Mouse (Mus musculus) inflammation-experienced regulatory T-cells, adult 6 months (primary cell): ENCODE results near the gene Trh. TPM values are rescaled to one million over a fixed set of nuclear protein-coding genes. Genes with fewer than 3 reads are reported as not detected.

Experiments
- ATAC-seq: one replicate; pipeline ENCODE4 v1.8.0; 2017
- polyA plus RNA-seq, 3 experiments: library from polyadenylated mRNA; unstranded; fragments of 100-300 nt; shearing (Covaris generic); gene quantifications; one replicate each; pipeline ENCODE4 v1.2.1; 2017

The Trh gene
- polyA plus RNA-seq, result not detected

DNA sequence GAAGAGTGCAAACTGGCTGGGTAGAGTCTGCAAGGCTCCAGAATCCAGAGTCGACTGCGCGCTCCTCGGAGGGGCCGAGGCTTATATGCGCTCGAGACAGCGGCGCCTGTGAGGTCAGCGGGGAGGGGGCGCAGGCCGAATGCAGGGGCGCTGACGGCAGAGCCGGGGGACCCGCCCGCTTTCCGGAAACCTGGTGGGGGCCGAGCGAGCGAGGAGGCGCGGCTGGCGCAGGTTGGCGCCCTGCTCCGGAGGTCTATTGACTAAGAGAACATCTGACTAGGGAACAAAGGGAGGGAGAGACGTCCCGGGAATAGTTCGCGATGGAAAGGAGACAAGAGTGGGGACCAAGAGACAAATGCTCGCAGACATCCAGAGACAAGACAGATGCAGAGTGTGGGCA is at the start of gene Trh:
Gene Trh (minus strand): TSS at position 60 of the 400 bp plus-strand sequence.
- ATAC-seq, result no peak

DNA sequence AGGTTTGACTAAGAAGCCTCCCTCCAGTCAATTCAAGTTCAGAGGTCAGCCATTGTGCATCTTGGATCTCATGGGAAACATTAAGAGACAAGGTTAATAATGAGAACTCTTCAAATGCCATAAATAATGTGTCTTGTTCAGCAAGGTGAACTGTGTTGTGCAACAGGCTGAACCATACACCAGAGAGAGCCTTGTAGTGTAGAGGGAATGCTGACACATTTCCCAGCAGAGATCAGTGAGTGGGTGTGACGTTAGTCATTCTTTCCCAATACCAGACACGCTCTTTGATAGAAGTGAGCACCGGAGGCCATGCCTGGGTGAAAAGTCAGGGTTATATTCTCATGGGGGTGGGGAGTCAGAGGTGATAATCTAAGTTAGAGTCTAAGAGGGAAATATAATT is 46.4 kb upstream of the Trh start:
- ATAC-seq, result no peak

DNA sequence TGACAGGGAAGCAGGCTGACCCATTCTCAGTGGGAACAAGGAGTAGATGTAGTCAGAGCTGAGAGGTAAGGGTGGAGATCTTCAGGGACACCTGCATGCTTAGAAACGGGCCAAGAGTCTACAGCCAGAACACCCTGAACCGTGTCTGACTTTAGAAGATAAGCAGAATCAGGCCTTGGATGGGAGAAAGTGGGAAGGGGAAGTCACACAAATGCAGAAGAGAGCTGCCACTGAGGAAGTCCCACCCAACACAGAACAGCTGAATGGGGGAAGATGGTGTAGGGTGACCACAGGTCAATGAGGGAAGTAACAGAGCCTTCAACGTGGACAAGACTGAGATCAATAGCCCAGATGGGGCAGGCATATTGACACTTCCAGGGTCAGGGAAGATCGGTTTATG is 42.4 kb upstream of the Trh start:
- ATAC-seq, result no peak

DNA sequence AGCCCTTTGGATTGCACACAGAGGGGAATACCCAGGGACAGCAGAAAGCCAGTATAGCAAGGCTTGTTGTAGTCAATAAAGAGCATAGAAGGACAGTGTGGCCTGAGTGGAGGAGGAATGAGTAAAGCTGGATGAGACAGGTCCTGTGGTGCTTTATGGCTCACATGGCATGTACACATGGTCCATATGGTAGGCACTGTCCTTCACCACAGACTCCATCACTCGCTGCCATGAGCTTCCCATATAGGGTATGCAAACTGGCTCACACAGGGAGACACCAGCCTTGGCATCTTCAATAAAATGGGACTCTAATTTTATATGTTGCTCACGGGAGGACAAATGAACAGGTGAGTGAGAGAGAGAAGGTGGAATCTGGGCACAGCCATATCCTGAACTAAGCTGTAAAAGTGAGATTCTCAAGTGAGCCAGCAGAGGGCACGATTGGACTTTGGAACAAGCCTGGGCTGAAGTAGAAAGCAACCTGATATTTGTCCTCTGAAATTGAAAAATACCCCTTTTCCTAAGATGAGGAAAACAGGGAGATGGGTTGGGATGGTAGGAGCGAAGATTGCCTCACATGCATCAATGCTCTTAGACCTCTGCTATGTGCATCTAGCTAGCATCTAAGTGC is 41.9 kb upstream of the Trh start:
- no peak for ATAC-seq

DNA sequence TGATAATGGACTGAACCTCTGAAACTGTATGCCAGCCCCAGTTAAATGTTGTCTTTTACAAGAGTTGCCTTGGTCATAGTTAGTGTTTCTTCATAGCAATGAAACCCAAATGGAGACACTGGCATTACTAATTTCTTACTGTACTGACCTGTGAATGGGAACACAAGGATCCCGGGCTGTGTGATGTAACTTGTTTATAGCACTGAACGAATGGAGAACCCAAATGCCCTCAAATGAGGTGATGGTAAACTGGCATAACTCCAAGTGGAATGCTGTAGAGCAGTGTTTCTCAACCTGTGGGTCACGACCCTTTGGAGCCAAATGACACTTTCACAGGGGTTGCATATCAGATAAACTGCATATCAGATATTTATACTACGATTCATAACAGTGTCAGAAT is 41.1 kb upstream of the Trh start:
- no peak for ATAC-seq

DNA sequence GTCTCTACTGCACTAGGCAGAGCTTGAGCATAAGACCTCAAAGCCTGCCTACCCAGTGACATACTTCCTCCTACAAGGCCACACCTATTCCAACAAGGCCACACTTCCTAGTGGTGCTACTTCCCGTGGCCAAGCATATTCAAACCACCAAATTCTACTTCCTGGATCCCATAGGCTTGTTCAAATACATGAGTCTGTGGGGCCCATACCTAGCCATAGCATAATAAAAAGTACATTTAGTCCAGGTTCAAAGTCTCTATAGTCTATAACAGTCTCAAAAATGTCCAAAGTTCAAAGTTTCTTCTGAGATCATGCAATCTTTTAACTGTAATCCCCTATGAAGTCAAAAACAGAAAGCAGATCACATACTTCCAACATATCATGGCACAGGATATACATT is 32.7 kb upstream of the Trh start:
- no peak for ATAC-seq

DNA sequence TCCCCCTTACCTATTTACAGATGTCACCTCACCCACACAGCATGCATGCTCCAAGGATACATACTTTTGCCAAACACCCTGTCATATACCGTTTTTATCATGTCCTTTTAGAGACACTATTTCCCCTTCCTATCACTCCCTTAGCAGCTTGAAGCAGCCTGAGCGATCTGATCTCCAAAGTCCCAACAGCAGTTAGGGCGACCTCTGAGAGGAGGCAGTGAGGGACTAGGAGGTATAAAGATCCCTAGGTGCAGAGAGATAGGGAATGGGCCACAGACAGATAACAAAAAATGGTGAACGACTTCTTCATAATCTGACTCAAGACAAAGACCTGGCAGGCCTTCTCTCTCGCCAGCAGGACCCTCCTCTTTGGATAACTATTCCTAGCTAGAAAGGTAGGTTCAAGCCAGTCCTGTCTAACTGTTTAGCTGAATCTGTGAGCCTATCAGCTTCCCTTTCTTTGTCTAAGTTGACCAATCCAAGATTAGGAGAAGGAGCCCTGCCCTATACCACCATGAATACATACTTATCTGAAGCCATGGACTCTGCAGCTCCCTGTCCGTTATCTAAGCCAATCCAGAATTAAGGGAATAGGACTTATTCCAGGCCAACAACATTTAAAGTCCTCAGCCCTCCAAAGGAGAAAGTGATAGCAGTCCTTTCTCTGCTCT is 29.3 kb upstream of the Trh start:
- no peak for ATAC-seq

DNA sequence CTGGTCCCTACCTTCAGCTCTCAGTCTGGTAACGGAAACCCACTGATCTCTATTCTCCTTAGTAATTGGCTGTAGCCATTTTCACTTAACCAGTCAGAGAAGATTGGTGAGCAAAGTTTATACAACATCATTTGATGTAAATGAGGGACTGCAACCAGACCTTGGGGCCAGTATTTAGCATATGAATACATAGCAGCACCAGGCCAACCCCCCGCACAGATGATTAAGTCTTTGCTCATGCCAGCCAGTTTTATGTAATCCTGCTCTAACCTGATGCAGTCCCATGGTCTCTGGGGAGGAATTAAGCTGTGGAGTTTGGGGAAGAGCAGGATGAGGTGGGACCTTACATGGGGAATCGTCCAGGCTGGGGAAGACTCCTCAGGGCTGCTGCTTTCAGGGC is 28.2 kb upstream of the Trh start:
- no peak for ATAC-seq

DNA sequence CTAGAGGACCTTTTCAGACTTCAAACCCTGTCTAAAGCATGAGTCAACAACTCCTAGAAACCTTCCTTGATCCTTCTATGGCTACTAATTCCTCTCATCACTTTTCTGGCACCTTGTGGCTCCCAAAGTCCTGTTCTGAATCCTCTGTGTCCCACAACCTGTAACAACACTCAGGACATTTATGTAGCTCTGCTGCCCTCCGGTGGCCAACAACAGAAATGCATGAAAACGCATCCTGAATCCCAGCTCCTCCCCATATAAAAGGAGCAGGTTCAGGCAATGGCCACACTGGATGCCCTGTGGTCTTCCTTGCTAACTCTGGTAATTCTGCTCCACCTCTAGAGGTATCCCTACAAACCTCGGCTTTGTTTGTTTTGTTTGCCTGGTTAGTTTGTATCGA is 24.6 kb upstream of the Trh start:
- peak; percentile 50 for ATAC-seq

DNA sequence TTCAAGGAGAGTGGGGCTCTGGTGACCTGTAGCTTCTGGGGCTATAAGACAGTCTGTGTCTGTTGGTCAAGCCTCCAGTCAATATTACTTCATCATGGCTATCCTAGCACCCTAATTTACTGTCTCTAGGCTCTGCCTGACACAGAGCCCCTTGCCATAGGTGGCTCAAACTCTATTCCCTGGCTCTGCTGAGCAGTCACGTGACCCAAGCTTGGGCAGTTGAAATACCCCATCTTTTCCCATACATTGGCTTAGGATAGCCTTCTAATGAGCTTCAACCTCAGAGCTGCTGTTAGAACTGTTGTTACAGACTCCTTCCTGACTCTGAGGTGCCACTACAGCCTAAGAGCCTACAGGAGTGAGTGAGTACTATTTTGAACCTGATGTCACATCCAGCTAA is 23.6 kb upstream of the Trh start:
- no peak for ATAC-seq

DNA sequence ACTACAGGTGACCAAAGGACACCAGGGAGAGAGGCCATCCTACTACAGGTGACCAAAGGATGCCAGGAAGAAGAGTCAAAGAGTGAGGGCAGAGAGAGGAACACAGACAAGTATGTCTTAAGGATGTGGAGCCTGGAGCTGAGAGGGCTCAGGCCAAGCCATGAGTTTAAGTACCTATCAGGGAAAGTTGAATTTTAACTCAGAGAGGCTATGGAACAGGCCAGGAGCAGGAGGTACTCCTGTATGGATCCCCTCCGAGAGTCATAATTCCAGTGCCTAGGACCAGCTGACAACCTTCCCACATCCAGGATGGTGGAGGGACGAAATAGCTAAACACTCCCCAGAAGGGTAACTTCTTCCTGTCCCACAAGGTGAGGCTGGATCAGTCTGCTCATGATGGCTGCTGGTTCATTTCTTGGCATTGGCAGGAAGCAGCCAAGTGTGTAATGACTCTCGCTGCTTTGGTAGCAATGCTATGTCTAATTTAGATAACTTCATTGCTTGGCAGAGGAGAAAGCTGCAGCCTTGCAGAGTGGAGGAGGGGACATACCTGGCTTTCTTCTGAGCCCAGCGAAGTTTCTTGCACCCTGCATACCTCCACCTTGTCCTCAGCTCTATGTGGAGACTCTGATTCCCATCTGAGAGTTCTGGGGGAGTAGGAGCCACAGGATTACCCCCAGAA is 16.9 kb upstream of the Trh start:
- no peak for ATAC-seq

DNA sequence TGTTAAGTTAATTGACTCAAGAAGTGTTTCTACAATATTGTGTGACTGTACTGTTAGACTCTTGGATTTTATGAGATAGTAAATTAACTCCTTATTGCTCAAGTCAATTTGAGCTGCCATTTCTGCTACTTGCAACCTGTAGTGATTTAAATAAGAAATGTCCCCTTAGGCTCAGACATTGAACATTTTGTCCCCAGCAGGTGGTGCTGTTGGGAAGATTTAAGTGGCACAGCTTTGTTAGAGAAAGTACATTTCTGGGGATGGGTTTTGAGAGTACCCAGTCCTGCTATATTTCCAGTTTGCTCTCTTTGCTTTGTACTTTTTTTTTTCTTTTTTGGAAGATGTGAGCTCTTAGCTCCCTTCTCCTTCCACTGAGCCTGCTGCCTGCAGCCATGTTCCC is 10.9 kb upstream of the Trh start:
- no peak for ATAC-seq

DNA sequence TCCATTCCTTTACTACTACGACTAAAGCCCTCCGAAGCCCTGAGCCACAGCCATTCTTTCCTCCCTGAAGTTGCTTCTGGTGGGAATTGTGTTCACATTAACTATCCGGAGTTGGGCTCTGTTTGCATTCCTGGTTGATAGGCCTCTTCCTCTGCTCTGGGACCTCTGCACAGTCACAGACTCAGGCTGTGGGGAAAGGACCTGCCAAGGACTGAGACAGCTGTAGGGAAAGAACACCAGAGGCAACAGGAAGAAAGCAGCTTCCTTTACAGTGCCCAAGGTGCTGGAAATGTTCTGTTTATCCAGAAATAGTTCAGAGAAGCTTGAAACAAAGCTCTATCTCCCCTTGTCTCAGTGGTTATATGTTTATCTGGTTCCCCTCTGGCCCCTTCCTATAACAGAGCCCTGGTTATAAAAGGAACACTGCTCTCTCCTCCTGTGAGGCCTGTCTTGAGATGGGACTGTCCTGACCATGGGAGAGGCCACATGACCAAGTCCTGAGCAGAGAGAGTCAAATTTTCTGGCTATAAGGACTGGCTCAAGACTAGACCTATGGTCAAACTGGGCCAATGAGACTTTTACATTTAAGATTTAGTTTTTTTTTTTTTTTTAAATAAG is 8.9 kb upstream of the Trh start:
- no peak for ATAC-seq

DNA sequence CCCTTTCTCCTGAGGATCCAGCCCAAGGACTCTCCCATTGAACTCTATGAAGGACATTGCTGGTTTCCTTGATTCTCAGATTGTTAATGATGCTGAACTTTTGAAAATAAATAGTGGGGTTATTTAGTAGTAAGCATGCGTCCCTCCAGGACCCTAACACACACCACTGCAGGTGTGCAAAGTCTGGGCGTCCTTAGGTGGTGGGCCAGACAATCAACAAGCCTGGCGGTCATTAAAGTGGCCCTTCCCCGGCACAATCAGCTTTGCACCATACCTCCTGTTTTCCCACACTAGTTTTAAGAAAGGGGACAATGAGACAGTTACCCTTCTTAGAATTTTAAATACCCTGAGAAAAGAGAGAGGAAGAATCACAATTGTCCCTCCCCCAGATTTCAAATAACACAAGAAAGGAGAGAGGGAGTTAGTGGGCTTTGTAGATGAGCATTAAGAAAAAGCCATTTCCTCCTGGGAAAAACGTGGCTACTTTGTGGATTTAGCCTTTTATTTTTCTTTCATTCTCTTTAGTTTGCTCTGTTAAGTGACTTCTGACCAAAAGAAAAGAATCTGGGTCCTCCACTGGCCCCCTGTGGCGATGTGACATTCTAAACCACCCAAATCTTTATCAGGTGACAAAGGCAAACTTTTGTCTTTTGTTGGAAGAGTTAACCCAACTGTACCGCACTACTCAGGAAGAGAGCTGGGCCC is 2.9 kb upstream of the Trh start:
- ATAC-seq, result no peak

DNA sequence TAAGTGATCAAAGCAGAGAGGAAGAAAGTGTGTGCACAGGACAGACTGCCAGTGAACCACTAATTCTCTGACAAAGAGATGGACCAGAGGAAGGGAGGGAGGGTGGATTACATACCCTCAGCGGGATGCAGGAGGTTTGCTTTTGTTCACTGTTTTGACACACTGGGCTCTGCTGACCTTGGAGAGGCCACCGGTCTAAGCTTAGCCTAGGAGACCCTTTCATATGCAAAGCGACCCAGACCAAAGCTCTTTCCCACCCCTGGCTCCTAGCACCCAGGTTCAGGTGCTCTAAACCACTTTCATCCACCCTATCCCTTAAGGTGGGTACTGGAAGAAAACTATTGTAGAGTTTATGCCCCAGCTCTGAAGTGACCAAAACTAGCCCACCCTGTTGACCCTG is 1.9 kb upstream of the Trh start:
- no peak for ATAC-seq

DNA sequence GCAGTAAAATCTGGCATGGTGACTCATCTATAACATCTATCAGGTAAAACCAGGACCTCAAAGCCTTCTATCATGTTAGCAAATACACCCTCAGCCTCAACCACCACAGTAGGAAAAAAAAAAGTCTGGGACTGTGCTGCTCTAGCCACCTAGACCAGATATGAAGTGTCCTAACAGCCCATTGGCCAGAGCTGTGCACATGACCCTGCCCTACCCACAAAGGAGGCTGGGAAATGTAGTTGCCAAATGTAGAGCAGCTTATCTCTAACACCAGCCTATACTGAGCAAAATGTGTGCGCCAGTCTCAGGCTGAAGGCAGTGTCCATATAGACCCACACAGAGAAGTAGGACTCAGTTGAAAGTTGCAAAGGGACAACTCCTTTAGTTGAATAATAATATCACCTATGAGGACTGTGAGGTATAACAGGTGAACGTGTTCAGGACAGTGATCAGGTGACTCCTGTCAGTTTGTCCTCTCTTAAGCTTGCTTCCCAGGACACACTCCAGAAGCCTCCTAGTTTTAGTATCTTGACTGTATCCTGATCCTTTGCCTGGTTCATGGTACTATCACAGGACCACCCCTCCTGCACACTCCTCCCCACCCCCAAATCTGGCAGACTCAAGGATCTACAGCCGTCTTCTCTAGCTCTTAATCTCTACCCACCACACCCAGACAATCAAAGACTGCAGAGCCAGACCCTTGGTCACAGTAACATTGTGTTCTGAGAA is 3.1 kb downstream of the Trh start:
- peak; percentile 67 for ATAC-seq

DNA sequence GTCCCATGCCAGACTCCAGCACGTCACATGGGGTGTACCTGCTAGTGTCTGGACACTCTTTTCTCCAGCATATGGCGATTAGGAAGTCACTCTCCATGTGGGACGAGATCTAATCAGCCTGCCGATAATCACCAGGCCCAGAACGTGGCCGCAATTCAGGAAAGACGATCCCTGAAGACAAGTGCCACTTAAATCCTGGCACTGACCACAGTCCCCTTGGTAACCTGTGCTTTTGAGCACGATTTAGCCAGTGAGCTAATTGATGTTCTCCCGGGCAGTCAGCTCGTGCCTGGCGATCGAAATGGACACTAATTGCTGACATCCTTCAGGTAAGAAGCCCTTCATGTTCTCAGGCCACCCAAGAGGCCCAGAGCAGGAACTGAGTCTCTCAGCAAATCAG is 9.4 kb downstream of the Trh start:
- no peak for ATAC-seq

DNA sequence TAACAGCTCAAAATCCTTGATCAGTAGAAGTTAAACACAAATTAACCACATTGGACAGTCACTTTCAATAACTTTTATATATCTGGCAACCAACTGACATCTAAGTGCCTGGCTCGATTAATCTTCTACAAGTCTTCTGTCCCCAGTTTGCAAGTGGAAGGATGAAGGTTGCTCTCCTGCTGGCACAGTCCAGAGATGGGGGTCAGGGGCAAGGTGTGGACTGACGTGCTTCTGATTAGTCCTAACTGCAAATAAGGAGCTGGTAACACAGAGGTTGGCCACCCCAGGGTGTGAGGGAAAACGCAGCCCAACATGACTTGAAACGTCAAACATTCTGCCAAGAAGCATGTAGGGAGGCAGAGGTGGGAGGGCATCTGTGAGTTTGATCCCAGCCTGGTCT is 12.7 kb downstream of the Trh start:
- ATAC-seq, result no peak

DNA sequence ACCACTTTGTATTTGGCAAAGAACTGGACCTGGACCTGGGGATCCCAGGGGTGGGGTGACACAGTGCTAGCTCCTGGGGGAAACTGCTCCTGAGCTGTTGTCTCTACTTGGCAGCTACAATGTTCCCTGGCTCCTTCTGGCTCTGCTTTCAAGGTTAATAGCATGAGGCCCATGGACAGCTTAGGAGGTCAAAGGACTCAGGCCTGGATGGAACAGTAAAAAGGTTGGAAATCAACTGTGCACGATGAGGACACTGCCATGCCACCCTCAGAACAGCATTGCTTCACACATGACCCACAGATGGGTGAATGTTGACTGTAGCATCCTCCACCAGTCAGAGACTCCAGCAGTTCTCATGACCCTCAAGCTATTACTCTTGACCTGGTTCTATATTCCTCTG is 13.1 kb downstream of the Trh start:
- ATAC-seq, result no peak

DNA sequence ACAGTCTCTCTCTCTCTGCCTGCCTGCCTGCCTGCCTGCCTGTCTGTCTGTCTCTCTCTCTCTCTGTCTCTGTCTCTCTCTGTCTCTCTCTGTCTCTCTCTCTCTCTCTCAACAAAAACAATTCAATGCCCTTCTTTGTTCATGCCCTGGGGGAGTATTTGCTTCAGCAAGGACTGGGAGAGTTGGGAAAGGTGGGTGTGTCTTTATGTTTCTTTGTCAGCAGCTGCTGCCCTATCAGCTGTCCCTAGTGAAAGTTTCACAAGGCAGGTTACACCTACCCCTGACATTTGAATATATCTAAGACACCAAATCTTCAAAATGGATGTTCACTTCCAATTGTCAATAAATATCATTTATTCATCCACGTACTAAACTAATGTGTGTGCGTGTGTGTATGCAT is 14.9 kb downstream of the Trh start:
- no peak for ATAC-seq

DNA sequence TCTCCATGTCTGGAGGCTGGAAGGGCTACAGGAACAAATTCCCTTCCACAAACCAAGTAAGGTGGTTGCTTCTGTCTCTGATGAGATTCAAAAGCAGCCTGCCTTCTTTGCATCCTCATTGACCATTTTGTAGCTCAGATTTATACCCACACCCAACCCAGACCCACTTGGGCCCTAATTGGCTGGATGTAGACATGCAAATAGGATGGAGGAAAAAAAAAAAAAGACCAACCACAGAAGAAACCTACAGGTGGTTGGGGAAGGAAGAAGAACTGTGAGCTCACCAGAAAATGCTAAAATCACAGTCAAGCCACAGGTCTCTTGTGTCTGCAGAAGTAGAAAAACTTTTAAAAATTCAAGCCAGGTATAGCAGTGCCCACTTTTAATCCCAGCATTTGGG is 15.3 kb downstream of the Trh start:
- no peak for ATAC-seq

DNA sequence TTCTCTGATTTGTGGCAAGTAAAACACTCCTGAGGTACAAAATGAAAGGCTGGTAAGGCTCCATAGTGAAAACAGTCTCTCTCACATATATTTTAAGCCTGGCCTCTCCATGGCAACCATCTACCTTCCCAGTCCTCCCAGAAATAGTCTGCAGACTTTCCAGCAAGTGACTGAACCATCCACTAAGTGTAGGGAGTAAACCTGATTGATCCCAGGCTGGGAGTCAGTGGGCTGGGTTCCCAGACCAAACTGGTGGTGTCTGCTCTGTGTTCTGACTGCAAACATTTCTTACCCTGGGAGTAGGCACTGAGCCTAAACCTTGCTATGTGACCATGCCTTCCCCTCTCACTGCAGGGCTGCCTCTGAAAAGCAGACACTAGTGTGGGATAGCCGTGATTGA is 19.5 kb downstream of the Trh start:
- ATAC-seq, result no peak

DNA sequence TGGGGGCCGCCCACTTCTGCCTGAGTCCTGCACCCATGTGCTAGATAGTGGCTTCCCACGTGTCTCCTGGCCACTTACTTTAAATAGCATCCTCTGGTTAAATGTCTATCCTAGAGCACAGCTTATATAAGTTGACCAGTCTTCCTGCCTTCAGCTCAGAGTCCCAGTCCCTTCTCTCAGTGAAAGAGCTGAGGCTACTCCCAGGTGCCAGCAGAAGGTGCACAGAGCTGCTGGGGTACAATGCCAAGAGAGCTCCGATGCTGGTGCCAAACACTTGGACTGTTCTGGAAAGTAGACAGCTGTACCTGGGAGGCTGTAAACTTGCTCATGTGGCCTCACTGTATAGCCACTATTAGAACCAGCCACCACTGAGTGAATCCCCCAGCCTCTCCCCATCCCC is 22.4 kb downstream of the Trh start:
- no peak for ATAC-seq
